Comparison of ENCODE assay signal across 33 mouse cellular contexts in the genomic region with DNA sequence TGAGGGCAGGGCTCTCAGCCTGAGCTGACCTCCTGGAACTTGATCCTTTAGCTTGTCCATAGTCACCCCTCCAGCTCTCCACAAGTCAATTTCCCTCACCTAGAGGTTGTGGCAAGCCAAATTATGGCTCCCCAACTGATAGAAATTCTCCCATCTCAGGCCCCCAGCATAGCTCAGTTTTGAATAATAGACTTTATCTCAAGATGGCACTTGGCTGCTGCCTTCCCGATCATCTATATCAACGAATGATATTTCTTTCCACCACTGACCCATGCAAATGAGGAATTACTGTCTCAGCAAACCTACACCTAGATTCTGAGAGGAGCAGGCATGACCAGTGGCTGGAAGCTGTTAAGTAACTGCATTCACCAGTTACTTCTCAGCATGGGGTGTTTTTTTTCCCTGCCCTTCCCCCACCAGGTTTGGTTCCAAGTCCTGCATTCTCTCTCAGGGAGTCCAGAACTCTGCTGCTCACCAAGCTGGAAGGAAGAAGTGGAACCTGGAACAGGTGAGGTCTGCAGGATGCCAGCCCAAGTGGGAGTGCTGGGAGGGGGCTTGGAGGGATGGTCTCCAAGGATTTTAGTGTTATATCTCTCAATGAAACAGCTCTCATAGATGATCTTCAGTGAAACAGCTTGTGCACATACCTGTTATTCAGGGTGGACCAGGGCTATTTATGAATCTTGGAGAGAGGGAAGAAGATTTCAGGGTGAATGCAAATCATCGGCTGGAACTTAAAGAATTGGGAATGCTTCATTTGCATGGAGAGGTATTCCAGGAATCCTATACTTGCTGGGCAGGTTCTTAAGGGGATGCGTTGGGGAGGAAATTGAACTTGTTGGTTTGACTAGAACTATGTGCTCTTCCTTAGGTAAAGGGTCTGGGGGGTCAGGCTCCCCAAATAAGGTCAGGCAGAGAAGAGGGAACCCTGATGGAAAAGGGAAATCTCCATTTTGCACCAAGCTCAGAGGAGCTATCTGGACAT. TPM values are rescaled to one million over a fixed set of nuclear protein-coding genes. Genes with fewer than 3 reads are reported as not detected.
DNase-seq lines count a peak whose midpoint lies in the region; ATAC-seq and TF ChIP-seq lines count a peak whose summit lies in the region.
"Had no signal": no experiment of that assay in that cellular context is flagged by ENCODE, and none has a peak within 500 bp of the region (broad histone marks: within the 10 kb centered on the region; RNA-seq: fewer than 3 reads in every experiment).

No protein-coding gene starts in this region.

- H3K27me3 ChIP-seq in kidney, adult 2 months (replicated peaks; ENCODE audit: control insufficient read depth, insufficient read depth, low read length): no peaks in the 10 kb centered on the region
- H3K27me3 ChIP-seq in kidney, embryonic 14.5 days (ENCODE audit: control insufficient read depth, insufficient read depth, low read length): no peaks in the 10 kb centered on the region
- no peaks in the 10 kb centered on the region for H3K27me3 ChIP-seq in hindbrain, embryonic 11.5 days (ENCODE audit: control insufficient read depth, insufficient read depth, low read length)
- H3K27me3 ChIP-seq: CH12.LX; embryonic facial prominence, embryonic 13.5 days; forebrain, embryonic 13.5 days; heart, embryonic 13.5 days; liver, embryonic 13.5 days; midbrain, embryonic 12.5 days had no signal

- H3K9me3 ChIP-seq in kidney, embryonic 14.5 days (ENCODE audit: control insufficient read depth, low read length): no peaks in the 10 kb centered on the region
- H3K9me3 ChIP-seq in hindbrain, embryonic 11.5 days (ENCODE audit: control insufficient read depth, low read length): no peaks in the 10 kb centered on the region
- H3K9me3 ChIP-seq: embryonic facial prominence, embryonic 13.5 days; forebrain, embryonic 13.5 days; heart, embryonic 13.5 days; liver, embryonic 13.5 days; midbrain, embryonic 12.5 days had no signal

- TF ChIP-seq CTCF in kidney, adult 2 months (conservative IDR thresholded peaks at IDR 0.05; ENCODE audit: insufficient read depth, insufficient read length, low read depth, low read length): no peak
- no peak for TF ChIP-seq CTCF in gastrocnemius, adult 2 months (IDR thresholded peaks at IDR 0.05)

- DNase-seq in kidney, adult 2 months: peak; percentile 82
- peak; percentile 61 for DNase-seq in ZHBTc4 (ENCODE audit: low read depth, low spot score)
- DNase-seq in kidney, postnatal 10 days: peak; percentile 53
- DNase-seq in yolk sac, embryonic 10.5 days (ENCODE audit: low spot score): peak; percentile 10
- no peak for DNase-seq in hindbrain, embryonic 11.5 days (ENCODE audit: low spot score)
- DNase-seq in left cerebral cortex, adult 9 months (ENCODE audit: low spot score in 2 of 2): no peak
- no peak for DNase-seq in gastrocnemius, adult 2 months
- DNase-seq: adrenal gland, postnatal 14 days; B cell, adult 2 months; cerebellum, adult 8-10 months; cerebellum, postnatal 36 days; embryo, embryonic 11 days; gastrocnemius, postnatal 14 days; heart, adult 18-20 months; heart, postnatal 14 days; layer of hippocampus, adult 9-11 months; liver, embryonic 13.5 days; lung, adult 2 months had no signal

- H3K9ac ChIP-seq in kidney, embryonic 14.5 days (ENCODE audit: low read depth, low read length): no peak overlapping the region
- no peak overlapping the region for H3K9ac ChIP-seq in hindbrain, embryonic 11.5 days (ENCODE audit: low read depth, low read length)
- H3K9ac ChIP-seq: embryonic facial prominence, embryonic 13.5 days; forebrain, embryonic 13.5 days; heart, embryonic 13.5 days; hindbrain, embryonic 14.5 days; liver, embryonic 13.5 days; midbrain, embryonic 12.5 days had no signal

- intact Hi-C loops in gastrocnemius, adult 2 months (cut with DNase I): no loop called here

- no peak overlapping the region for H3K4me2 ChIP-seq in kidney, embryonic 14.5 days (replicated peaks; ENCODE audit: low read depth, low read length)
- no peak overlapping the region for H3K4me2 ChIP-seq in hindbrain, embryonic 11.5 days (replicated peaks; ENCODE audit: low read depth, low read length)
- H3K4me2 ChIP-seq: embryonic facial prominence, embryonic 13.5 days; forebrain, embryonic 13.5 days; heart, embryonic 13.5 days; hindbrain, embryonic 14.5 days; liver, embryonic 13.5 days; midbrain, embryonic 12.5 days had no signal

- 61% methylated on average over 4 of the region's 4 CpGs for WGBS in kidney, adult 2 months
- 78% methylated on average over 4 of the region's 4 CpGs for WGBS in kidney, embryonic 14.5 days
- whole genome bisulfite sequencing in hindbrain, embryonic 11.5 days: 76% methylated on average over 4 of the region's 4 CpGs

- H3K27ac ChIP-seq in kidney, adult 2 months (ENCODE audit: insufficient read depth, low read depth, low read length): peak overlapping the region; percentile 83
- H3K27ac ChIP-seq in kidney, embryonic 14.5 days (ENCODE audit: low read depth, low read length): no peak overlapping the region
- H3K27ac ChIP-seq in hindbrain, embryonic 11.5 days (ENCODE audit: low read depth, low read length): no peak overlapping the region
- H3K27ac ChIP-seq in gastrocnemius, adult 2 months: no peak overlapping the region
- H3K27ac ChIP-seq: embryonic facial prominence, embryonic 13.5 days; forebrain, embryonic 13.5 days; heart, embryonic 13.5 days; hindbrain, embryonic 14.5 days; liver, embryonic 13.5 days; midbrain, embryonic 12.5 days had no signal

- H3K4me3 ChIP-seq in kidney, adult 2 months (ENCODE audit: insufficient read depth, low read depth, low read length): no peak overlapping the region
- H3K4me3 ChIP-seq in kidney, embryonic 14.5 days (ENCODE audit: low read length): no peak overlapping the region
- no peak overlapping the region for H3K4me3 ChIP-seq in hindbrain, embryonic 11.5 days (ENCODE audit: low read depth, low read length)
- H3K4me3 ChIP-seq in gastrocnemius, adult 2 months: no peak overlapping the region
- H3K4me3 ChIP-seq: embryonic facial prominence, embryonic 13.5 days; forebrain, embryonic 13.5 days; heart, embryonic 13.5 days; liver, embryonic 13.5 days; midbrain, embryonic 12.5 days had no signal

- no peaks in the 10 kb centered on the region for H3K4me1 ChIP-seq in kidney, adult 2 months (ENCODE audit: control insufficient read depth, insufficient read depth, low read length)
- peaks cover 7% of the 10 kb centered on the region; the same call in 1 of the 2 replicates for H3K4me1 ChIP-seq in kidney, embryonic 14.5 days (ENCODE audit: control insufficient read depth, insufficient read depth, low read length)
- H3K4me1 ChIP-seq in hindbrain, embryonic 11.5 days (replicated peaks; ENCODE audit: control insufficient read depth, insufficient read depth, low read length): no peaks in the 10 kb centered on the region
- H3K4me1 ChIP-seq: embryonic facial prominence, embryonic 13.5 days; forebrain, embryonic 13.5 days; midbrain, embryonic 12.5 days had no signal

- no peak for TF ChIP-seq POLR2A in kidney, adult 2 months (IDR thresholded peaks at IDR 0.05; ENCODE audit: low read depth, low read length)

- ATAC-seq in kidney, embryonic 14.5 days (ENCODE audit: low FRiP score, low TSS enrichment): no peak
- ATAC-seq in hindbrain, embryonic 11.5 days (ENCODE audit: low FRiP score): no peak
- ATAC-seq: forebrain, embryonic 13.5 days; intestine, embryonic 16.5 days had no signal

- H3K36me3 ChIP-seq in kidney, adult 2 months (ENCODE audit: control insufficient read depth, insufficient read depth, low read length): no peaks in the 10 kb centered on the region
- H3K36me3 ChIP-seq in kidney, embryonic 14.5 days (ENCODE audit: control insufficient read depth, insufficient read depth, low read length): no peaks in the 10 kb centered on the region
- no peaks in the 10 kb centered on the region for H3K36me3 ChIP-seq in hindbrain, embryonic 11.5 days (ENCODE audit: control insufficient read depth, insufficient read depth, low read length)
- H3K36me3 ChIP-seq: embryonic facial prominence, embryonic 13.5 days; heart, embryonic 13.5 days; liver, embryonic 13.5 days; midbrain, embryonic 12.5 days had no signal

RNA-seq across cellular contexts. Expression of gene Ccl9, which starts 3.5 kb away (rescaled TPM):
- 0.92 and 1.7 TPM in 2 replicates for polyA plus RNA-seq in kidney, adult 2 months (2012; rRNA removed)
- polyA plus RNA-seq in kidney, embryonic 14.5 days (2014; fragmentation: Nextera tagmentation; extraction: Ambion mirVana): 3.1 and 3.6 TPM in 2 replicates
- polyA plus RNA-seq in hindbrain, embryonic 11.5 days (2014; fragmentation: Nextera tagmentation; extraction: Ambion mirVana): 2.1 and 3.1 TPM in 2 replicates
- total RNA-seq in gastrocnemius, adult 2 months (2021): 1 to 10 TPM; 2.4 to 6.2 TPM

RNA-seq across cellular contexts. Expression of gene Ccl6, which starts 11.0 kb away (rescaled TPM):
- 3.9 and 6.2 TPM in 2 replicates for polyA plus RNA-seq in kidney, adult 2 months (2012; rRNA removed)
- 4.4 and 4.6 TPM in 2 replicates for polyA plus RNA-seq in kidney, embryonic 14.5 days (2014; fragmentation: Nextera tagmentation; extraction: Ambion mirVana)
- polyA plus RNA-seq in hindbrain, embryonic 11.5 days (2014; fragmentation: Nextera tagmentation; extraction: Ambion mirVana): 0.98 and 1.3 TPM in 2 replicates
- 1 to 10 TPM; 5.5 to 9.3 TPM for total RNA-seq in gastrocnemius, adult 2 months (2021)

RNA-seq across cellular contexts. Expression of gene Ccl5, which starts 51.6 kb away (rescaled TPM):
- 11.5 and 70.3 TPM in 2 replicates for polyA plus RNA-seq in kidney, adult 2 months (2012; rRNA removed)
- polyA plus RNA-seq in kidney, embryonic 14.5 days (2014; fragmentation: Nextera tagmentation; extraction: Ambion mirVana): 0.69 TPM in 1 of 2 replicates, not detected in the other
- 0.42 TPM in 1 of 2 replicates, not detected in the other for polyA plus RNA-seq in hindbrain, embryonic 11.5 days (2014; fragmentation: Nextera tagmentation; extraction: Ambion mirVana)
- total RNA-seq in gastrocnemius, adult 2 months (2021): not detected
- total RNA-seq: adrenal gland, postnatal 14 days; gastrocnemius, postnatal 14 days; left cerebral cortex, adult 18-20 months; left cerebral cortex, postnatal 36 days had no signal
- polyA plus RNA-seq: embryonic facial prominence, embryonic 13.5 days; forebrain, embryonic 13.5 days; hindbrain, embryonic 14.5 days; midbrain, embryonic 12.5 days; neural tube, embryonic 11.5 days had no signal

RNA-seq across cellular contexts. Expression of gene Heatr9, which starts 59.9 kb away (rescaled TPM):
- polyA plus RNA-seq in kidney, adult 2 months (2012; rRNA removed): 0.03 TPM in 1 of 2 replicates, not detected in the other
- not detected in 2 replicates for polyA plus RNA-seq in kidney, embryonic 14.5 days (2014; fragmentation: Nextera tagmentation; extraction: Ambion mirVana)
- not detected in 2 replicates for polyA plus RNA-seq in hindbrain, embryonic 11.5 days (2014; fragmentation: Nextera tagmentation; extraction: Ambion mirVana)
- not detected for total RNA-seq in gastrocnemius, adult 2 months (2021)
- total RNA-seq: adrenal gland, postnatal 14 days; CH12.LX; gastrocnemius, postnatal 14 days; heart, postnatal 14 days; left cerebral cortex, adult 18-20 months; left cerebral cortex, postnatal 36 days; megakaryocyte, adult 5-6 weeks had no signal
- polyA plus RNA-seq: embryonic facial prominence, embryonic 13.5 days; forebrain, embryonic 13.5 days; frontal cortex, adult 2 months; heart, embryonic 13.5 days; hindbrain, embryonic 14.5 days; intestine, embryonic 16.5 days; limb, embryonic 14.5 days; liver, embryonic 13.5 days; midbrain, embryonic 12.5 days; neural tube, embryonic 11.5 days; thymus, postnatal 0 days had no signal

Comparison
In these comparisons a context has a peak if more than half of its experiments do, and no peak if none do; other contexts are left out.
1. DNase-seq: peak in kidney, adult 2 months (single experiment), ZHBTc4 (single experiment), kidney, postnatal 10 days (single experiment) and yolk sac, embryonic 10.5 days (single experiment); none in hindbrain, embryonic 11.5 days (single experiment), left cerebral cortex, adult 9 months (0 of 2) and gastrocnemius, adult 2 months (single experiment).